Mouse (Mus musculus) NIH3T3 (cell line): Measurements from ENCODE around the gene Ndufs2.

Experiments
- DNase-seq: peaks from one replicate; pipeline ENCODE4 v3.0.0-alpha.2; 2012; ENCODE audit warnings: low read depth

Ndufs2 gene

GRCm38 (mm10) chr1:171195046-171195822 lies 56.0 kb downstream of the Ndufs2 start:
- DNase-seq: no peak

GRCm38 (mm10) chr1:171193911-171194830 lies 57.0 kb downstream of the Ndufs2 start:
- DNase-seq: no peak

DNA sequence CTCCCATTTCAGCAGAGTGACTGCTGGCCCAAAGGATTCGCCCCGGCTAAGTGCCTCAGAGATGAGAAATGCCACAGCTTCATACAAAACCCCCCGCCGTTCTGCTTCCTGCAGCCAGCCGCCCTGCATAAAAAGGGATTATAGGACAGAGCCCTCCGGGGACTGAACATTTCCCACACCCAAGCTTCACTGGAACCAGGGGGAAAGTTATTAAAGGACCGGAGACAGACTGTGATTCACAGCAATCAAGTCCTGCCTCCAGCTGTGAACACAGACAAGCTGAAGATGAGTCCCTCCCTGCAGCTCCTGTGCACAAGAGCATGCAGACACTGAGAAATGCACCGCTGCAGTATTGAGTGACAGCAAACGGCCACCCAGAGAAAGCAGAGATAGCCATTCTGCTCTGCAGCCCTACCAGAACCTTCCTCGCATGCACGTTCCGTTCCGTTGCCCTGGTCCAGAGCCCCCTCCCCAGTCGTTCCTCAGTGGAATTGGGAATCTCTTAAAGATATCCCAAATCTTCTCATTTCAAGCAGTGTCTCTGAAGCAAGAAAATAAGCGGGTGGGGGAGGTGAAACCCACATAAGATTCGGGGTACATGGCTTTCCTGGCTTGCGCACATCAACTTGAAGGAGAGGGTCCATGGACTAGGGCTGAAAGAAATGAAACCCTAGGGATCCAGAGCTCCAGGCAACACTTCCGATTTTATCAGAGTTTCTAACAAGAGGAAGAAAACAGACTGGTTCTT lies 57.9 kb downstream of the Ndufs2 start:
- no peak for DNase-seq

DNA sequence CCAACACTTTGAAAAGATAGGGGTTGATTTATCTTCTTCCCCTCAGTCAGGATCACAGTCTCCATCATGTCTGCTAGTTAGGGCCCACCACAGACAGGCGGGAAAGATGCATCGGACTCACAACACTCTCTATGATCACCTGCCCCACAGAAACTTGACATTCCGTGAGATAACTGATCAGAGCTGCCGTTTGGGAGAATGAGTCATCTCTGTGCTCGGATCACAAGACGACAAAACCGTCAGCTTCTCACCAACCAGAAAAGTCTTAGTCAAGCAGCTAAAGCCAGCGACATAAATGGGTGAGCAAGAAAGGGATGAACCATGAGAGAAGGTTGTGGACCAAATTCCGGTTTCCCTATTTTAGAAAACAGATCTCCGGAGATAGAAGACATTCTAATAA lies 58.9 kb downstream of the Ndufs2 start:
- no peak for DNase-seq

DNA sequence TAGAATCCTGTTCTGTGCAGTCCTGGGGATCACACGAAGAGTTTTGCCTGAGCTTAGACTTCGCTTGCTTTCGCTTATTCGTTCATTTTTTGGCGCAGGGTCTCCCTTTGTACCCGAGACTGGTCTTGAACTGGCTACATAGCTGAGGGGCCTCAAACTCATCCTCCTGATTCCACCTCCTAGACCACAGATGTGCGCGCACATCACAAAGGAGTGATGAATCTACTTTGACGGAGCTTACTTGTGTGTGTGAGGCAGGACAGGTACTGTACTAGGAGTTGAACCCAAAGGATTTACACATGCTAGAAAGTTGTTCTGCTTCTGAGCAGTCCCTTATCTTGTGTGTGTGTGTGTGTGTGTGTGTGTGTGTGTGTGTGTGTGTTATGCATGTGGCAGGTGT lies 60.4 kb downstream of the Ndufs2 start:
- no peak for DNase-seq

GRCm38 (mm10) chr1:171189476-171190114 lies 61.6 kb downstream of the Ndufs2 start:
- DNase-seq: peak; percentile 61

- DNase-seq: peak; percentile 35
Observed at GRCm38 (mm10) chr1:171189046-171189445, 62.1 kb downstream of the Ndufs2 start.

DNA sequence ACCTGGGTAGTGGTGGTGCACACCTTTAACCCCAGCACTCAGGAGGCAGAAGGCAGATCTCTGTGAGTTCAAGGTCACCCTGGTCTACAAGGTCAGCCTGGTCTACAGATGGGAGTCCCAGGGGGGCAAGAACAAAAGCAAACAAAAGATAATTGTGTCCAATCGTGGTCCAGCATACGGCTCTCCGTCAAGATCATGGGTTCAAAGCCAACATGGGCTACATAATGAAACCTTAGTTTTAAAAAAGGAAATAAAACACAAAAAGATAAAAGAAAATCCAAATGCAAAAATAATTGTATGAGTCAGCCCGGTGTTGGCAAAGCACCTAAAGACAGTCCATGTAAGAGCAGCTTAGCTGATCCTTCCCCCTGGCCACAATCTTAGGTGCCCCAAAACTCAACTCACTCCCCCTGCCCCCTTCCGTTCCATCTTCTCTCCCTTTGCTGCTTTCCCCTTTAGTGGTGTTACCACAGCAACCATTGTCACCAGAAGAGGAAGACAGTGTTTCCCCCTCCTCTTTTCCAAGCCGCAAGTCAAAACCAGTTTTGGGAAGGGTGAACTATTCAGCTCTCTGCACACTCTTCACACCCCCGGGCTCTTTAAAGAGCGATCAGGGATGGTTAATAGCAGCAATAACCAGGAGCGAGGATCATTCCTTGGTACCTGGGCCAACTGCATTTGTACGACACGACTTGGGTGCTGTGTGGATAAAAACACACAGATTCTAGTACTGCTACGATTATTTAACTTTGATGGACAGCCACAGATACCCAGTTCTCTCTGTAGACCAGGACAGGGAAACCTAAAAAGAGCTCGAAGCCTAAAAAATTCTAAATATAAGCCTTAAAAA lies 63.1 kb downstream of the Ndufs2 start:
- DNase-seq: peak; percentile 14

DNA sequence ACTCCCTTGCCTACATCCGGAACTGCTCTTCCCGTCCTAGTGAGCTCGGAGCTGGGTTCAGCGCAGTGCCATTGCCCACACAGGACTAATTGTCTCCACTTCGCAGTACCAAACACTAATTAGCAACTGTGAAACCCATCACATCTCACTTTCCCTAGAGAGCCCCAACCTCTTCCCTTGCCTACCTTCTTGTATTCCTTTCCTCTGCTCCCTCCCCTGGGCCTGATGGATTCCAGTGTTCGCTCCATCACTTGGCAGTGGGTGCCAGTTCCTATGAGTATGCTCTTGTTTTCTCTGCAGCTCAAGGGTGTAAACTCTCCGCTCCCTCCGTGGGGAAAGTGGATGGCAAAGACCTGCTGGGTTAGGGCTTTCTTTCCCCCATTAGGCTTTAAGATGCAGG lies 65.5 kb downstream of the Ndufs2 start:
- no peak for DNase-seq
